ENCODE assay signal across 22 mouse cellular contexts in the genomic region with DNA sequence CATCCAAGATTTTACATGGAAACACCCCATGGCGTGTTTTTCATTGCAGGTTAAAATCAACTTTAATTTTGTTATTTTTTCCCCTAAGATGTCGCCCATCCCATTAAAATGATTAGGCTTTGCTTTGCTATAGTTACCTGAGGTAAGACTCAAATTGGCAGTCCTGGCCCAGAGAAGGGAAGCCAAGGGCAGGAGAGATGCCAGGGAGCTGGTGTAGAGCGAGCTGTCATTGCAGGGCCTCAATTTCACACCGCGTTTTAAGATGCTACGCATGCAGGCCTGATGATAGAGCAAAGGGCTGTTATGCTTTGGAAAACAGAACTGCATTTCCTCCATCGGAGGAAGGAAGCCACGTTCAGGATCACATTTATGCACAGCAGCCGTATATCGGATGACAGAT.
DNase-seq lines count a peak whose midpoint lies in the region; ATAC-seq and TF ChIP-seq lines count a peak whose summit lies in the region.
"Had no signal": no experiment of that assay in that cellular context is flagged by ENCODE, and none has a peak within 500 bp of the region (broad histone marks: within the 10 kb centered on the region; RNA-seq: fewer than 3 reads in every experiment).

No protein-coding gene starts in this region.

- 0 out of 2 replicates have a peak, but pooled peaks cover 2% of the 10 kb centered on the region for H3K27me3 ChIP-seq in hindbrain, embryonic 10.5 days (ENCODE audit: insufficient read depth, poor library complexity, severe bottlenecking)
- no peaks in the 10 kb centered on the region for H3K27me3 ChIP-seq in hindbrain, embryonic 12.5 days
- H3K27me3 ChIP-seq in midbrain, embryonic 16.5 days (ENCODE audit: control insufficient read depth, insufficient read depth, low read depth, low read length), result no peaks in the 10 kb centered on the region
- H3K27me3 ChIP-seq in midbrain, embryonic 15.5 days (replicated peaks), result no peaks in the 10 kb centered on the region
- H3K27me3 ChIP-seq in embryonic facial prominence, embryonic 11.5 days (ENCODE audit: control insufficient read depth, insufficient read depth, low read length), result no peaks in the 10 kb centered on the region
- H3K27me3 ChIP-seq in hindbrain, postnatal 0 days (ENCODE audit: insufficient read depth, low read length), result no peaks in the 10 kb centered on the region
- H3K27me3 ChIP-seq: forebrain, embryonic 13.5 days; limb, embryonic 12.5 days; lung, embryonic 15.5 days; midbrain, embryonic 12.5 days had no signal

- no peak overlapping the region for H3K4me3 ChIP-seq in hindbrain, embryonic 10.5 days
- no peak overlapping the region for H3K4me3 ChIP-seq in hindbrain, embryonic 12.5 days
- no peak overlapping the region for H3K4me3 ChIP-seq in midbrain, embryonic 16.5 days (ENCODE audit: low read depth, low read length)
- no peak overlapping the region for H3K4me3 ChIP-seq in midbrain, embryonic 15.5 days
- no peak overlapping the region for H3K4me3 ChIP-seq in embryonic facial prominence, embryonic 11.5 days (ENCODE audit: low read depth, low read length)
- no peak overlapping the region for H3K4me3 ChIP-seq in hindbrain, postnatal 0 days (ENCODE audit: low read length)
- H3K4me3 ChIP-seq: forebrain, embryonic 13.5 days; limb, embryonic 12.5 days; lung, embryonic 15.5 days; midbrain, embryonic 12.5 days; myocyte had no signal

- peaks cover 18% of the 10 kb centered on the region for H3K4me1 ChIP-seq in hindbrain, embryonic 10.5 days (replicated peaks)
- H3K4me1 ChIP-seq in hindbrain, embryonic 12.5 days, result peaks cover 9% of the 10 kb centered on the region
- H3K4me1 ChIP-seq in midbrain, embryonic 16.5 days (ENCODE audit: control insufficient read depth, insufficient read depth, low read length), result no peaks in the 10 kb centered on the region
- H3K4me1 ChIP-seq in midbrain, embryonic 15.5 days, result no peaks in the 10 kb centered on the region
- no peaks in the 10 kb centered on the region for H3K4me1 ChIP-seq in embryonic facial prominence, embryonic 11.5 days (ENCODE audit: control insufficient read depth, insufficient read depth, low read length)
- H3K4me1 ChIP-seq in hindbrain, postnatal 0 days (ENCODE audit: insufficient read depth, low read length), result peaks cover 4% of the 10 kb centered on the region; the same call in 1 of the 2 replicates
- H3K4me1 ChIP-seq: forebrain, embryonic 13.5 days; limb, embryonic 12.5 days; lung, embryonic 15.5 days had no signal

- H3K36me3 ChIP-seq in hindbrain, embryonic 10.5 days, result no peaks in the 10 kb centered on the region
- H3K36me3 ChIP-seq in hindbrain, embryonic 12.5 days, result no peaks in the 10 kb centered on the region
- no peaks in the 10 kb centered on the region for H3K36me3 ChIP-seq in midbrain, embryonic 16.5 days (ENCODE audit: control insufficient read depth, insufficient read depth, low read length)
- no peaks in the 10 kb centered on the region for H3K36me3 ChIP-seq in midbrain, embryonic 15.5 days (replicated peaks)
- no peaks in the 10 kb centered on the region for H3K36me3 ChIP-seq in embryonic facial prominence, embryonic 11.5 days (replicated peaks; ENCODE audit: control insufficient read depth, insufficient read depth, low read depth, low read length)
- no peaks in the 10 kb centered on the region for H3K36me3 ChIP-seq in hindbrain, postnatal 0 days (ENCODE audit: insufficient read depth, low read length)
- H3K36me3 ChIP-seq: limb, embryonic 12.5 days; lung, embryonic 15.5 days; midbrain, embryonic 12.5 days had no signal

- no peak overlapping the region for H3K4me2 ChIP-seq in hindbrain, embryonic 12.5 days (replicated peaks)
- no peak overlapping the region for H3K4me2 ChIP-seq in midbrain, embryonic 16.5 days (ENCODE audit: low read length)
- no peak overlapping the region for H3K4me2 ChIP-seq in midbrain, embryonic 15.5 days
- no peak overlapping the region for H3K4me2 ChIP-seq in embryonic facial prominence, embryonic 11.5 days (ENCODE audit: low read depth, low read length)
- 0 out of 2 replicates have a peak overlapping the region, but pooled peaks have one; percentile 2 for H3K4me2 ChIP-seq in hindbrain, postnatal 0 days (ENCODE audit: low read depth, low read length)
- H3K4me2 ChIP-seq: forebrain, embryonic 13.5 days; limb, embryonic 12.5 days; lung, embryonic 15.5 days; midbrain, embryonic 12.5 days had no signal

- no peaks in the 10 kb centered on the region for H3K9me3 ChIP-seq in hindbrain, embryonic 10.5 days
- H3K9me3 ChIP-seq in hindbrain, embryonic 12.5 days (replicated peaks), result no peaks in the 10 kb centered on the region
- no peaks in the 10 kb centered on the region for H3K9me3 ChIP-seq in midbrain, embryonic 16.5 days (replicated peaks; ENCODE audit: control insufficient read depth, low read length, poor library complexity, severe bottlenecking)
- H3K9me3 ChIP-seq in midbrain, embryonic 15.5 days, result no peaks in the 10 kb centered on the region
- H3K9me3 ChIP-seq in embryonic facial prominence, embryonic 11.5 days (replicated peaks; ENCODE audit: control insufficient read depth, low read length), result no peaks in the 10 kb centered on the region
- no peaks in the 10 kb centered on the region for H3K9me3 ChIP-seq in hindbrain, postnatal 0 days (ENCODE audit: low read length)
- H3K9me3 ChIP-seq: forebrain, embryonic 13.5 days; limb, embryonic 12.5 days; lung, embryonic 15.5 days; midbrain, embryonic 12.5 days had no signal

- no peak for ATAC-seq in hindbrain, embryonic 12.5 days (ENCODE audit: low FRiP score)
- no peak for ATAC-seq in midbrain, embryonic 16.5 days
- ATAC-seq in midbrain, embryonic 15.5 days (replicated peaks), result no peak
- ATAC-seq in embryonic facial prominence, embryonic 11.5 days (replicated peaks; ENCODE audit: insufficient number of reproducible peaks, low FRiP score, low TSS enrichment, low read depth), result no peak
- no peak for ATAC-seq in hindbrain, postnatal 0 days
- ATAC-seq: forebrain, embryonic 13.5 days; intestine, embryonic 16.5 days had no signal

- 51% methylated on average over 10 of the region's 10 CpGs for WGBS in hindbrain, embryonic 10.5 days
- 51% methylated on average over 10 of the region's 10 CpGs for WGBS in hindbrain, embryonic 12.5 days
- 48% methylated on average over 10 of the region's 10 CpGs for WGBS in midbrain, embryonic 16.5 days
- 47% methylated on average over 10 of the region's 10 CpGs for WGBS in midbrain, embryonic 15.5 days
- 61% methylated on average over 10 of the region's 10 CpGs for WGBS in embryonic facial prominence, embryonic 11.5 days
- WGBS in hindbrain, postnatal 0 days, result 38% methylated on average over 10 of the region's 10 CpGs

- no peak for DNase-seq in hindbrain, embryonic 10.5 days (ENCODE audit: low spot score)
- no peak for DNase-seq in embryonic facial prominence, embryonic 11.5 days (ENCODE audit: low spot score)
- peak; percentile 24 for DNase-seq in hindbrain, postnatal 0 days (ENCODE audit: low spot score)
- DNase-seq in frontal cortex, postnatal 25 days (ENCODE audit: low spot score in 2 of 2), result no peak
- DNase-seq: adrenal gland, postnatal 25 days; cerebellum, adult 2 months; gastrocnemius, postnatal 10 days; heart, postnatal 14 days; kidney, adult 8-10 months; layer of hippocampus, postnatal 36 days; thymus, adult 2 months; thymus, postnatal 36 days had no signal

- peak overlapping the region; percentile 30; the same call in 1 of the 2 replicates for H3K27ac ChIP-seq in hindbrain, embryonic 10.5 days
- H3K27ac ChIP-seq in hindbrain, embryonic 12.5 days, result no peak overlapping the region
- H3K27ac ChIP-seq in midbrain, embryonic 16.5 days (ENCODE audit: low read length), result no peak overlapping the region
- no peak overlapping the region for H3K27ac ChIP-seq in midbrain, embryonic 15.5 days
- H3K27ac ChIP-seq in embryonic facial prominence, embryonic 11.5 days (replicated peaks; ENCODE audit: low read depth, low read length), result 0 out of 2 replicates have a peak overlapping the region, but pooled peaks have one; percentile 25
- H3K27ac ChIP-seq in hindbrain, postnatal 0 days, result no peak overlapping the region
- H3K27ac ChIP-seq: forebrain, embryonic 13.5 days; kidney, postnatal 0 days; limb, embryonic 12.5 days; lung, embryonic 15.5 days; midbrain, embryonic 12.5 days had no signal

- no peak for TF ChIP-seq CTCF in hindbrain, postnatal 0 days (IDR thresholded peaks at IDR 0.05; ENCODE audit: low read depth)

- H3K9ac ChIP-seq in hindbrain, embryonic 12.5 days, result no peak overlapping the region
- 0 out of 2 replicates have a peak overlapping the region, but pooled peaks have one; percentile 7 for H3K9ac ChIP-seq in midbrain, embryonic 16.5 days (ENCODE audit: low read depth, low read length)
- H3K9ac ChIP-seq in midbrain, embryonic 15.5 days, result no peak overlapping the region
- H3K9ac ChIP-seq in embryonic facial prominence, embryonic 11.5 days (replicated peaks; ENCODE audit: low read length), result no peak overlapping the region
- H3K9ac ChIP-seq in hindbrain, postnatal 0 days (replicated peaks; ENCODE audit: low read length), result no peak overlapping the region
- H3K9ac ChIP-seq: forebrain, embryonic 13.5 days; limb, embryonic 12.5 days; lung, embryonic 15.5 days; midbrain, embryonic 12.5 days had no signal

Comparison
In these comparisons a context has a peak if more than half of its experiments do, and no peak if none do; other contexts are left out.
1. H3K27ac ChIP-seq: peak in hindbrain, embryonic 10.5 days (single experiment) and embryonic facial prominence, embryonic 11.5 days (single experiment); none in hindbrain, embryonic 12.5 days (single experiment), midbrain, embryonic 16.5 days (single experiment), midbrain, embryonic 15.5 days (single experiment) and hindbrain, postnatal 0 days (single experiment).